Mouse (Mus musculus) monocyte, adult 2 months (primary cell): ENCODE measurements at regions not wholly inside any gene's neighbourhood (a gene's known extent, or its start where the extent isn't known, plus 50 kb on each side); places are given as distances from the start of the nearest gene placed in this dataset.
A peak's percentile ranks its signal among the peaks of the same experiment; 100 is the strongest.

Experiments used
- DNase-seq, 2 experiments: peaks; one replicate each; pipeline ENCODE4 v3.0.0; 2022; ENCODE audit warnings: low spot score in 2 of 2, low read depth in 1 of 2

- no peak for DNase-seq
Measured at GRCm38 (mm10) chr13:44421426-44421825, 307.8 kb upstream of the Jarid2 start.

GRCm38 (mm10) chr13:44421922-44422321 lies 307.4 kb upstream of the Jarid2 start:
- no peak for DNase-seq

GRCm38 (mm10) chr13:44430492-44430891 lies 298.8 kb upstream of the Jarid2 start:
- no peak for DNase-seq

- DNase-seq, result no peak
Measured at GRCm38 (mm10) chr13:44437709-44438108, 291.6 kb upstream of the Jarid2 start.

- DNase-seq, result no peak
Measured at GRCm38 (mm10) chr13:44441061-44441460, 288.2 kb upstream of the Jarid2 start.

- DNase-seq, result no peak
Measured at GRCm38 (mm10) chr13:44449216-44449830, 280.0 kb upstream of the Jarid2 start.

GRCm38 (mm10) chr13:44451224-44451623 lies 278.1 kb upstream of the Jarid2 start:
- DNase-seq, result no peak

- DNase-seq, result no peak
Measured at GRCm38 (mm10) chr13:44453131-44453530, 276.1 kb upstream of the Jarid2 start.

- DNase-seq, result no peak
Measured at GRCm38 (mm10) chr13:44454136-44454535, 275.1 kb upstream of the Jarid2 start.

- no peak for DNase-seq
Measured at GRCm38 (mm10) chr13:44455193-44455592, 274.1 kb upstream of the Jarid2 start.

GRCm38 (mm10) chr13:44458744-44459143 lies 270.5 kb upstream of the Jarid2 start:
- no peak for DNase-seq

- no peak for DNase-seq
Measured at GRCm38 (mm10) chr13:44459148-44459547, 270.1 kb upstream of the Jarid2 start.

GRCm38 (mm10) chr13:44463675-44464074 lies 265.6 kb upstream of the Jarid2 start:
- DNase-seq, result no peak

- no peak for DNase-seq
Measured at GRCm38 (mm10) chr13:44465567-44465966, 263.7 kb upstream of the Jarid2 start.

- DNase-seq, result no peak
Measured at GRCm38 (mm10) chr13:44468963-44469674, 260.2 kb upstream of the Jarid2 start.

GRCm38 (mm10) chr13:44469675-44470074 lies 259.6 kb upstream of the Jarid2 start:
- no peak for DNase-seq

- no peak for DNase-seq
Measured at GRCm38 (mm10) chr13:44473200-44473599, 256.1 kb upstream of the Jarid2 start.

- DNase-seq, result no peak
Measured at GRCm38 (mm10) chr13:44476901-44477300, 252.4 kb upstream of the Jarid2 start.

- DNase-seq, result no peak
Measured at GRCm38 (mm10) chr13:44480128-44480527, 249.1 kb upstream of the Jarid2 start.

- peak; percentile 56 to 67 for DNase-seq
Measured at GRCm38 (mm10) chr13:44482661-44483060, 246.6 kb upstream of the Jarid2 start.

GRCm38 (mm10) chr13:44484582-44485329 lies 244.5 kb upstream of the Jarid2 start:
- no peak for DNase-seq

GRCm38 (mm10) chr13:44490935-44491465 lies 238.3 kb upstream of the Jarid2 start:
- no peak for DNase-seq
